Mouse (Mus musculus): ENCODE measurements around the gene Gnb2.

Gene Gnb2

GRCm38 (mm10) chr5:137533117-137533827, at the start of gene Gnb2, which contains the start of gene Epo:
TSS of gene Gnb2 (minus strand) at chr5:137533510.
TSS of gene Epo (minus strand) at chr5:137533242.
- DNase-seq (ENCODE audit: low read depth, low spot score), result peak; percentile 99

GRCm38 (mm10) chr5:137582702-137583101, 49.4 kb upstream of the Gnb2 start:
- no peak for DNase-seq (ENCODE audit: low read depth, low spot score)

- no peak for DNase-seq (ENCODE audit: low read depth, low spot score)
Observed at GRCm38 (mm10) chr5:137580246-137580645, 46.9 kb upstream of the Gnb2 start.

- DNase-seq (ENCODE audit: low read depth, low spot score), result no peak
Observed at GRCm38 (mm10) chr5:137574470-137574901, 41.2 kb upstream of the Gnb2 start.

GRCm38 (mm10) chr5:137570691-137571586, 37.6 kb upstream of the Gnb2 start:
- no peak for DNase-seq (ENCODE audit: low read depth, low spot score)

- no peak for DNase-seq (ENCODE audit: low read depth, low spot score)
Observed at GRCm38 (mm10) chr5:137570181-137570580, 36.9 kb upstream of the Gnb2 start.

- DNase-seq (ENCODE audit: low read depth, low spot score), result peak; percentile 78
Observed at GRCm38 (mm10) chr5:137569665-137570064, 36.4 kb upstream of the Gnb2 start, which contains the start of gene Tfr2. TSS of gene Tfr2 (plus strand) at chr5:137569840.

GRCm38 (mm10) chr5:137569031-137569430, 35.7 kb upstream of the Gnb2 start:
- peak; percentile 66 for DNase-seq (ENCODE audit: low read depth, low spot score)

- no peak for DNase-seq (ENCODE audit: low read depth, low spot score)
Observed at GRCm38 (mm10) chr5:137568223-137568798, 35.0 kb upstream of the Gnb2 start.

- DNase-seq (ENCODE audit: low read depth, low spot score), result no peak
Observed at GRCm38 (mm10) chr5:137566416-137566815, 33.1 kb upstream of the Gnb2 start.

- DNase-seq (ENCODE audit: low read depth, low spot score), result no peak
Observed at GRCm38 (mm10) chr5:137565744-137566143, 32.4 kb upstream of the Gnb2 start.

GRCm38 (mm10) chr5:137562965-137563364, 29.7 kb upstream of the Gnb2 start:
- no peak for DNase-seq (ENCODE audit: low read depth, low spot score)

GRCm38 (mm10) chr5:137561556-137561955, 28.2 kb upstream of the Gnb2 start:
- DNase-seq (ENCODE audit: low read depth, low spot score), result no peak

GRCm38 (mm10) chr5:137553898-137554297, 20.6 kb upstream of the Gnb2 start:
- DNase-seq (ENCODE audit: low read depth, low spot score), result no peak

GRCm38 (mm10) chr5:137553411-137553837, 20.1 kb upstream of the Gnb2 start, which contains the start of gene Actl6b:
TSS of gene Actl6b (plus strand) at chr5:137553517.
- DNase-seq (ENCODE audit: low read depth, low spot score), result no peak

GRCm38 (mm10) chr5:137553000-137553399, 19.7 kb upstream of the Gnb2 start:
- no peak for DNase-seq (ENCODE audit: low read depth, low spot score)

- DNase-seq (ENCODE audit: low read depth, low spot score), result peak; percentile 44
Observed at GRCm38 (mm10) chr5:137551119-137551518, 17.8 kb upstream of the Gnb2 start.

GRCm38 (mm10) chr5:137549840-137550239, 16.5 kb upstream of the Gnb2 start:
- no peak for DNase-seq (ENCODE audit: low read depth, low spot score)

GRCm38 (mm10) chr5:137545596-137545995, 12.3 kb upstream of the Gnb2 start:
- no peak for DNase-seq (ENCODE audit: low read depth, low spot score)

- DNase-seq (ENCODE audit: low read depth, low spot score), result no peak
Observed at GRCm38 (mm10) chr5:137544926-137545325, 11.6 kb upstream of the Gnb2 start.

- no peak for DNase-seq (ENCODE audit: low read depth, low spot score)
Observed at GRCm38 (mm10) chr5:137541768-137542540, 8.6 kb upstream of the Gnb2 start.
